Mouse (Mus musculus) embryonic facial prominence, embryonic 12.5 days (tissue): Measurements from ENCODE around the gene Tgfbr2. TPM values are rescaled to one million over a fixed set of nuclear protein-coding genes. Genes with fewer than 3 reads are reported as not detected.

ENCODE experiments used
- ATAC-seq: fragments of 200-750 bp; cut with Nextera tagmentation; 2 replicates; pipeline ENCODE4 v1.8.0; 2017; ENCODE audit not compliant: insufficient number of reproducible peaks, insufficient read depth, low FRiP score, low TSS enrichment
- H3K27ac ChIP-seq: fragments of 300-500 bp; sonication (generic); 2 replicates; pipeline ENCODE4 v1.5.1; 2016; ENCODE audit warnings: mild to moderate bottlenecking
- H3K27me3 ChIP-seq: fragments of 300-500 bp; sonication (generic); 2 replicates; pipeline ENCODE4 v1.6.1; 2016; ENCODE audit warnings: mild to moderate bottlenecking, moderate library complexity
- H3K36me3 ChIP-seq: fragments of 300-500 bp; sonication (generic); 2 replicates; pipeline ENCODE4 v1.6.1; 2016; ENCODE audit warnings: mild to moderate bottlenecking
- H3K4me1 ChIP-seq: fragments of 300-500 bp; sonication (generic); 2 replicates; pipeline ENCODE4 v1.6.1; 2016
- H3K4me2 ChIP-seq: fragments of 300-500 bp; sonication (generic); replicated peaks from 2 replicates; pipeline ENCODE4 v1.6.1; 2016; ENCODE audit warnings: mild to moderate bottlenecking, moderate library complexity
- H3K4me3 ChIP-seq: fragments of 300-500 bp; sonication (generic); 2 replicates; pipeline ENCODE4 v1.5.1; 2016; ENCODE audit warnings: mild to moderate bottlenecking
- H3K9ac ChIP-seq: fragments of 300-500 bp; sonication (generic); 2 replicates; pipeline ENCODE4 v1.6.1; 2016; ENCODE audit warnings: mild to moderate bottlenecking, moderate library complexity
- H3K9me3 ChIP-seq: fragments of 300-500 bp; sonication (generic); 2 replicates; pipeline ENCODE4 v1.6.1; 2016; ENCODE audit warnings: mild to moderate bottlenecking, moderate library complexity
- WGBS: fragments of 180-500 bp; shearing (Covaris S2); methylation state at CpG from one replicate; pipeline ENCODE4 v1.1.7; 2016; 5-methylcytosine and 5-hydroxymethylcytosine counted together
- polyA plus RNA-seq: library from polyadenylated mRNA; unstranded; fragments of >200 nt; fragmentation: Nextera tagmentation; extraction: Ambion mirVana; gene quantifications from 2 replicates; pipeline ENCODE4 v1.2.1, GENCODE M21; 2016

Tgfbr2 gene
- polyA plus RNA-seq, 1 experiment from 2014 or later: 28.7 TPM

GRCm38 (mm10) chr9:116150725-116151396 is 24.3 kb downstream of the Tgfbr2 start:
- Histone ChIP-seq H3K4me3 (no peak overlapping the region), H3K9ac (no peak overlapping the region), H3K9me3 (no peaks in the 10 kb centered on the region), H3K27me3 (no peaks in the 10 kb centered on the region), H3K36me3 (peaks cover 23% of the 10 kb centered on the region), H3K4me2 (no peak overlapping the region), H3K4me1 (peaks cover 31% of the 10 kb centered on the region), H3K27ac (peak overlapping the region; percentile 78)
- WGBS: 7% methylated on average over 7 of the region's 7 CpGs
- ATAC-seq: peak; percentile 80

GRCm38 (mm10) chr9:116148809-116149208 is 26.4 kb downstream of the Tgfbr2 start:
- Histone ChIP-seq H3K9ac (no peak overlapping the region), H3K4me1 (peaks cover 40% of the 10 kb centered on the region), H3K36me3 (peaks cover 8% of the 10 kb centered on the region), H3K4me2 (no peak overlapping the region), H3K27me3 (no peaks in the 10 kb centered on the region), H3K4me3 (no peak overlapping the region), H3K27ac (no peak overlapping the region), H3K9me3 (no peaks in the 10 kb centered on the region)
- 90% methylated on average over 7 of the region's 7 CpGs for whole genome bisulfite sequencing
- ATAC-seq: no peak

- Histone ChIP-seq H3K4me1 (peaks cover 26% of the 10 kb centered on the region), H3K4me3 (no peak overlapping the region), H3K9ac (no peak overlapping the region), H3K9me3 (no peaks in the 10 kb centered on the region), H3K27ac (no peak overlapping the region), H3K36me3 (no peaks in the 10 kb centered on the region), H3K4me2 (no peak overlapping the region), H3K27me3 (no peaks in the 10 kb centered on the region)
- ATAC-seq: no peak
- 67% methylated on average over 9 of the region's 9 CpGs for WGBS
These were observed 28.9 kb downstream of the Tgfbr2 start for GRCm38 (mm10) chr9:116146235-116146634.

GRCm38 (mm10) chr9:116145231-116145641 is 29.9 kb downstream of the Tgfbr2 start:
- peak overlapping the region; percentile 17; the same call in 1 of the 2 replicates for H3K27ac ChIP-seq

GRCm38 (mm10) chr9:116140422-116140821 is 34.7 kb downstream of the Tgfbr2 start:
- Histone ChIP-seq H3K36me3 (peaks cover 11% of the 10 kb centered on the region; the same call in 1 of the 2 replicates), H3K4me2 (no peak overlapping the region), H3K27me3 (no peaks in the 10 kb centered on the region), H3K9ac (no peak overlapping the region), H3K4me1 (peaks cover 33% of the 10 kb centered on the region), H3K9me3 (no peaks in the 10 kb centered on the region), H3K4me3 (no peak overlapping the region), H3K27ac (no peak overlapping the region)
- no peak for ATAC-seq
- WGBS: 93% methylated on average over 6 of the region's 6 CpGs

More at GRCm38 (mm10) chr9:116145231-116145641, 29.9 kb downstream of the Tgfbr2 start:
- no peak overlapping the region for H3K4me3 ChIP-seq
- peaks cover 24% of the 10 kb centered on the region for H3K4me1 ChIP-seq
- H3K9ac ChIP-seq: no peak overlapping the region
- 32% methylated on average over 10 of the region's 10 CpGs for WGBS
- peaks cover 5% of the 10 kb centered on the region; the same call in 1 of the 2 replicates for H3K36me3 ChIP-seq
- H3K4me2 ChIP-seq: no peak overlapping the region
- no peak for ATAC-seq
- no peaks in the 10 kb centered on the region for H3K9me3 ChIP-seq
- H3K27me3 ChIP-seq: no peaks in the 10 kb centered on the region

GRCm38 (mm10) chr9:116139549-116139948 is 35.6 kb downstream of the Tgfbr2 start:
- Histone ChIP-seq H3K9me3 (no peaks in the 10 kb centered on the region), H3K36me3 (peaks cover 11% of the 10 kb centered on the region; the same call in 1 of the 2 replicates), H3K27me3 (no peaks in the 10 kb centered on the region), H3K9ac (no peak overlapping the region), H3K4me1 (peaks cover 36% of the 10 kb centered on the region), H3K4me2 (no peak overlapping the region), H3K4me3 (no peak overlapping the region), H3K27ac (0 out of 2 replicates have a peak overlapping the region, but pooled peaks have one; percentile 82)
- no peak for ATAC-seq
- WGBS: 78% methylated on average over 7 of the region's 7 CpGs

- peaks cover 36% of the 10 kb centered on the region for H3K4me1 ChIP-seq
- ATAC-seq: peak; percentile 55
- no peak overlapping the region for H3K4me3 ChIP-seq
- 21% methylated on average over 11 of the region's 11 CpGs for WGBS
- no peak overlapping the region for H3K9ac ChIP-seq
- no peak overlapping the region for H3K4me2 ChIP-seq
- H3K27ac ChIP-seq: peak overlapping the region; percentile 82
- peaks cover 11% of the 10 kb centered on the region; the same call in 1 of the 2 replicates for H3K36me3 ChIP-seq
- H3K9me3 ChIP-seq: no peaks in the 10 kb centered on the region
- H3K27me3 ChIP-seq: no peaks in the 10 kb centered on the region
These were observed 36.5 kb downstream of the Tgfbr2 start for GRCm38 (mm10) chr9:116138595-116139134.

- Histone ChIP-seq H3K4me3 (no peak overlapping the region), H3K36me3 (peaks cover 11% of the 10 kb centered on the region; the same call in 1 of the 2 replicates), H3K4me1 (peaks cover 38% of the 10 kb centered on the region), H3K27me3 (no peaks in the 10 kb centered on the region), H3K4me2 (no peak overlapping the region), H3K27ac (no peak overlapping the region), H3K9ac (no peak overlapping the region), H3K9me3 (no peaks in the 10 kb centered on the region)
- no peak for ATAC-seq
- 78% methylated on average over 3 of the region's 3 CpGs for WGBS
These were observed 37.5 kb downstream of the Tgfbr2 start for GRCm38 (mm10) chr9:116137645-116138044.

GRCm38 (mm10) chr9:116136811-116137210 is 38.3 kb downstream of the Tgfbr2 start:
- Histone ChIP-seq H3K4me3 (no peak overlapping the region), H3K4me2 (no peak overlapping the region), H3K36me3 (peaks cover 11% of the 10 kb centered on the region; the same call in 1 of the 2 replicates), H3K9ac (no peak overlapping the region), H3K27me3 (no peaks in the 10 kb centered on the region), H3K27ac (no peak overlapping the region), H3K4me1 (peaks cover 38% of the 10 kb centered on the region), H3K9me3 (no peaks in the 10 kb centered on the region)
- ATAC-seq: no peak
- WGBS: 83% methylated on average over 5 of the region's 5 CpGs

- H3K9ac ChIP-seq: no peak overlapping the region
- H3K4me1 ChIP-seq: peaks cover 38% of the 10 kb centered on the region
- 75% methylated on average over 6 of the region's 6 CpGs for WGBS
- no peak for ATAC-seq
- peaks cover 15% of the 10 kb centered on the region for H3K36me3 ChIP-seq
- no peak overlapping the region for H3K27ac ChIP-seq
- no peaks in the 10 kb centered on the region for H3K27me3 ChIP-seq
- no peaks in the 10 kb centered on the region for H3K9me3 ChIP-seq
- H3K4me2 ChIP-seq: no peak overlapping the region
- H3K4me3 ChIP-seq: no peak overlapping the region
These were observed 39.0 kb downstream of the Tgfbr2 start for GRCm38 (mm10) chr9:116136146-116136545.

- H3K36me3 ChIP-seq: peaks cover 13% of the 10 kb centered on the region
- 93% methylated on average over 2 of the region's 2 CpGs for WGBS
- H3K27me3 ChIP-seq: no peaks in the 10 kb centered on the region
- ATAC-seq: no peak
- no peak overlapping the region for H3K4me3 ChIP-seq
- no peak overlapping the region for H3K4me2 ChIP-seq
- no peak overlapping the region for H3K9ac ChIP-seq
- H3K9me3 ChIP-seq: no peaks in the 10 kb centered on the region
- peaks cover 33% of the 10 kb centered on the region for H3K4me1 ChIP-seq
- no peak overlapping the region for H3K27ac ChIP-seq
These were observed 40.7 kb downstream of the Tgfbr2 start for GRCm38 (mm10) chr9:116134488-116134887.

GRCm38 (mm10) chr9:116133312-116133980 is 41.7 kb downstream of the Tgfbr2 start:
- Histone ChIP-seq H3K27me3 (no peaks in the 10 kb centered on the region), H3K4me1 (peaks cover 23% of the 10 kb centered on the region), H3K9ac (no peak overlapping the region), H3K4me3 (no peak overlapping the region), H3K27ac (no peak overlapping the region), H3K4me2 (no peak overlapping the region), H3K36me3 (peaks cover 13% of the 10 kb centered on the region), H3K9me3 (no peaks in the 10 kb centered on the region)
- no peak for ATAC-seq
- 40% methylated on average over 6 of the region's 6 CpGs for WGBS
